Mouse (Mus musculus) large intestine, adult 2 months (tissue): ENCODE results near the gene Gm5108. TPM values are rescaled to one million over a fixed set of nuclear protein-coding genes. Genes with fewer than 3 reads are reported as not detected.

Experiments
- DNase-seq: peaks from one replicate; pipeline ENCODE4 v3.0.0-alpha.2; 2012; ENCODE audit warnings: low read depth, low spot score
- WGBS: fragments of 180-500 bp; shearing (Covaris S2); methylation state at CpG from one replicate; pipeline ENCODE4 v1.1.7; 2018; 5-methylcytosine and 5-hydroxymethylcytosine counted together
- polyA plus RNA-seq: library from polyadenylated mRNA; depleted of rRNA; stranded (reverse); fragments of >200 nt; gene quantifications from 2 replicates; pipeline ENCODE4 v1.2.3, GENCODE M21; 2012; rRNA removed

The Gm5108 gene
- polyA plus RNA-seq, 1 experiment, result not detected

GRCm38 (mm10) chr5:68011569-68011968 lies 70.1 kb downstream of the Gm5108 start:
- DNase-seq, result no peak

GRCm38 (mm10) chr5:68012618-68013017 lies 71.1 kb downstream of the Gm5108 start:
- peak; percentile 28 for DNase-seq
- 6% methylated on average over 4 of the region's 4 CpGs for WGBS

More at GRCm38 (mm10) chr5:68011569-68011968, 70.1 kb downstream of the Gm5108 start:
- WGBS, result 60% methylated on average over 3 of the region's 3 CpGs

- WGBS, result 52% methylated on average over 2 of the region's 2 CpGs
- DNase-seq, result no peak
Measured at GRCm38 (mm10) chr5:68020870-68021269, 79.4 kb downstream of the Gm5108 start.

Other genes with a start within 250 kb of the Gm5108 start
- gene Atp8a1, start 94.2 kb upstream of the Gm5108 start, polyA plus RNA-seq, result 2.6 and 9.4 TPM in 2 replicates
- gene Gm21905, start 4.8 kb downstream of the Gm5108 start, polyA plus RNA-seq, result not detected in 2 replicates
- gene Grxcr1, start 90.2 kb downstream of the Gm5108 start, polyA plus RNA-seq, result not detected in 2 replicates